Mouse (Mus musculus): ENCODE results near the gene Sergef. TPM values are rescaled to one million over a fixed set of nuclear protein-coding genes. Genes with fewer than 3 reads are reported as not detected.

Gene Sergef
- total and polyA plus RNA-seq, 2 experiments from 2014 or later, result 41.8 to 48.0 TPM

- DNase-seq (ENCODE audit: low spot score) (peak; percentile 59), ATAC-seq (no peak)
- Histone ChIP-seq H3K4me1 (ENCODE audit: insufficient read depth, low read length) (no peaks in the 10 kb centered on the region; the same call in 1 of the 2 replicates), H3K4me2 (ENCODE audit: low read depth, low read length) (no peak overlapping the region), H3K27me3 (ENCODE audit: insufficient read depth, low read length) (no peaks in the 10 kb centered on the region), H3K9ac (replicated peaks; ENCODE audit: low read length) (no peak overlapping the region), H3K4me3 (ENCODE audit: low read length) (no peak overlapping the region), H3K9me3 (ENCODE audit: low read length) (no peaks in the 10 kb centered on the region), H3K27ac (peak overlapping the region; percentile 41; the same call in 1 of the 2 replicates), H3K36me3 (ENCODE audit: insufficient read depth, low read length) (no peaks in the 10 kb centered on the region)
- TF ChIP-seq CTCF (IDR thresholded peaks at IDR 0.05; ENCODE audit: low read depth), result no peak
- 60% methylated on average over 5 of the region's 5 CpGs for WGBS
Measured at GRCm38 (mm10) chr7:46601097-46601496, 38.5 kb downstream of the Sergef start.

GRCm38 (mm10) chr7:46597006-46597405 lies 42.6 kb downstream of the Sergef start:
- H3K4me1 ChIP-seq (ENCODE audit: insufficient read depth, low read length), result no peaks in the 10 kb centered on the region; the same call in 1 of the 2 replicates
- H3K36me3 ChIP-seq (ENCODE audit: insufficient read depth, low read length), result no peaks in the 10 kb centered on the region
- no peak overlapping the region for H3K4me3 ChIP-seq (ENCODE audit: low read length)
- no peak overlapping the region for H3K9ac ChIP-seq (replicated peaks; ENCODE audit: low read length)
- H3K4me2 ChIP-seq (ENCODE audit: low read depth, low read length), result no peak overlapping the region
- WGBS, result 92% methylated on average over 2 of the region's 2 CpGs
- DNase-seq (ENCODE audit: low spot score), result no peak
- no peak for ATAC-seq
- H3K27ac ChIP-seq, result no peak overlapping the region
- TF ChIP-seq CTCF (IDR thresholded peaks at IDR 0.05; ENCODE audit: low read depth), result no peak
- H3K9me3 ChIP-seq (ENCODE audit: low read length), result no peaks in the 10 kb centered on the region
- H3K27me3 ChIP-seq (ENCODE audit: insufficient read depth, low read length), result no peaks in the 10 kb centered on the region

- 56% methylated on average over 7 of the region's 7 CpGs for WGBS
- TF ChIP-seq CTCF (IDR thresholded peaks at IDR 0.05; ENCODE audit: low read depth), result no peak
- DNase-seq (ENCODE audit: low spot score) (no peak), ATAC-seq (no peak)
- Histone ChIP-seq H3K4me2 (ENCODE audit: low read depth, low read length) (no peak overlapping the region), H3K9ac (replicated peaks; ENCODE audit: low read length) (no peak overlapping the region), H3K4me1 (ENCODE audit: insufficient read depth, low read length) (peaks cover 3% of the 10 kb centered on the region; the same call in 1 of the 2 replicates), H3K27me3 (ENCODE audit: insufficient read depth, low read length) (no peaks in the 10 kb centered on the region), H3K36me3 (ENCODE audit: insufficient read depth, low read length) (no peaks in the 10 kb centered on the region), H3K27ac (no peak overlapping the region), H3K9me3 (ENCODE audit: low read length) (no peaks in the 10 kb centered on the region), H3K4me3 (ENCODE audit: low read length) (no peak overlapping the region)
Measured at GRCm38 (mm10) chr7:46591546-46591945, 48.1 kb downstream of the Sergef start.

- no peak for TF ChIP-seq CTCF (IDR thresholded peaks at IDR 0.05; ENCODE audit: low read depth)
- Histone ChIP-seq H3K36me3 (ENCODE audit: insufficient read depth, low read length) (no peaks in the 10 kb centered on the region), H3K27me3 (ENCODE audit: insufficient read depth, low read length) (no peaks in the 10 kb centered on the region), H3K4me3 (ENCODE audit: low read length) (no peak overlapping the region), H3K4me2 (ENCODE audit: low read depth, low read length) (no peak overlapping the region), H3K27ac (no peak overlapping the region), H3K9ac (replicated peaks; ENCODE audit: low read length) (no peak overlapping the region), H3K9me3 (ENCODE audit: low read length) (no peaks in the 10 kb centered on the region), H3K4me1 (ENCODE audit: insufficient read depth, low read length) (peaks cover 3% of the 10 kb centered on the region; the same call in 1 of the 2 replicates)
- 89% methylated on average over 12 of the region's 12 CpGs for WGBS
- DNase-seq (ENCODE audit: low spot score) (no peak), ATAC-seq (no peak)
Measured at GRCm38 (mm10) chr7:46589181-46589580, 50.4 kb downstream of the Sergef start.

- H3K9ac ChIP-seq (replicated peaks; ENCODE audit: low read length), result no peak overlapping the region
- H3K4me3 ChIP-seq (ENCODE audit: low read length), result no peak overlapping the region
- H3K27ac ChIP-seq, result no peak overlapping the region
- peaks cover 3% of the 10 kb centered on the region; the same call in 1 of the 2 replicates for H3K4me1 ChIP-seq (ENCODE audit: insufficient read depth, low read length)
- TF ChIP-seq CTCF (IDR thresholded peaks at IDR 0.05; ENCODE audit: low read depth), result no peak
- 58% methylated on average over 7 of the region's 7 CpGs for WGBS
- H3K9me3 ChIP-seq (ENCODE audit: low read length), result no peaks in the 10 kb centered on the region
- no peak overlapping the region for H3K4me2 ChIP-seq (ENCODE audit: low read depth, low read length)
- H3K36me3 ChIP-seq (ENCODE audit: insufficient read depth, low read length), result no peaks in the 10 kb centered on the region
- H3K27me3 ChIP-seq (ENCODE audit: insufficient read depth, low read length), result no peaks in the 10 kb centered on the region
- peak; percentile 19; the same call in 1 of the 2 replicates for ATAC-seq
- no peak for DNase-seq (ENCODE audit: low spot score)
Measured at GRCm38 (mm10) chr7:46588005-46588404, 51.6 kb downstream of the Sergef start.

- Histone ChIP-seq H3K9ac (replicated peaks; ENCODE audit: low read length) (no peak overlapping the region), H3K36me3 (ENCODE audit: insufficient read depth, low read length) (no peaks in the 10 kb centered on the region), H3K27me3 (ENCODE audit: insufficient read depth, low read length) (no peaks in the 10 kb centered on the region), H3K4me2 (ENCODE audit: low read depth, low read length) (no peak overlapping the region), H3K9me3 (ENCODE audit: low read length) (no peaks in the 10 kb centered on the region), H3K27ac (no peak overlapping the region), H3K4me3 (ENCODE audit: low read length) (no peak overlapping the region), H3K4me1 (ENCODE audit: insufficient read depth, low read length) (peaks cover 3% of the 10 kb centered on the region; the same call in 1 of the 2 replicates)
- DNase-seq (ENCODE audit: low spot score) (peak; percentile 32), ATAC-seq (peak; percentile 57; the same call in 1 of the 2 replicates)
- peak; percentile 2; the same call in 1 of the 2 replicates for TF ChIP-seq CTCF (IDR thresholded peaks at IDR 0.05; ENCODE audit: low read depth)
- WGBS, result 56% methylated on average over 17 of the region's 17 CpGs
Measured at GRCm38 (mm10) chr7:46587466-46587865, 52.1 kb downstream of the Sergef start.

- 74% methylated on average over 10 of the region's 10 CpGs for WGBS
- ATAC-seq, result peak; percentile 21; the same call in 1 of the 2 replicates
Measured at GRCm38 (mm10) chr7:46586621-46587216, 52.9 kb downstream of the Sergef start.

More at GRCm38 (mm10) chr7:46586621-46587216, 52.9 kb downstream of the Sergef start:
- no peak for DNase-seq (ENCODE audit: low spot score)
- TF ChIP-seq CTCF (IDR thresholded peaks at IDR 0.05; ENCODE audit: low read depth), result no peak
- Histone ChIP-seq H3K4me1 (ENCODE audit: insufficient read depth, low read length) (peaks cover 3% of the 10 kb centered on the region; the same call in 1 of the 2 replicates), H3K27me3 (ENCODE audit: insufficient read depth, low read length) (no peaks in the 10 kb centered on the region), H3K9me3 (ENCODE audit: low read length) (no peaks in the 10 kb centered on the region), H3K4me2 (ENCODE audit: low read depth, low read length) (no peak overlapping the region), H3K4me3 (ENCODE audit: low read length) (no peak overlapping the region), H3K27ac (no peak overlapping the region; the same call in 1 of the 2 replicates), H3K36me3 (ENCODE audit: insufficient read depth, low read length) (no peaks in the 10 kb centered on the region), H3K9ac (replicated peaks; ENCODE audit: low read length) (no peak overlapping the region)
